Mouse (Mus musculus) lung, adult 2 months (tissue): ENCODE data around the gene Flvcr2.

Experiments
- CTCF ChIP-seq: fragments of 200-500 bp; IDR thresholded peaks from 2 replicates; pipeline ENCODE4 v1.5.1; 2011; ENCODE audit warnings: mild to moderate bottlenecking, low read length, control low read depth; ENCODE audit not compliant: insufficient read depth
- POLR2A ChIP-seq: fragments of 200-500 bp; IDR thresholded peaks from 2 replicates; pipeline ENCODE4 v1.6.1; 2011; ENCODE audit warnings: low read depth, mild to moderate bottlenecking, control low read depth, low read length, borderline replicate concordance; ENCODE audit errors: extremely low read depth

GRCm38 (mm10) chr12:85753223-85753622, 6.9 kb downstream of the Flvcr2 start:
- TF ChIP-seq CTCF, result no peak
- no peak for TF ChIP-seq POLR2A
